Mouse (Mus musculus): Measurements from ENCODE around the gene Ankrd66. TPM values are rescaled to one million over a fixed set of nuclear protein-coding genes. Genes with fewer than 3 reads are reported as not detected.

The Ankrd66 gene
- polyA plus RNA-seq, 1 experiment from 2014 or later, result 0.94 TPM

GRCm38 (mm10) chr17:43488439-43489151 lies 54.8 kb downstream of the Ankrd66 start:
- 82% methylated on average over 2 of the region's 2 CpGs for WGBS
- no peak overlapping the region for H3K4me3 ChIP-seq (ENCODE audit: low read length)
- H3K27me3 ChIP-seq (ENCODE audit: control insufficient read depth, insufficient read depth, low read depth, low read length), result no peaks in the 10 kb centered on the region
- no peak overlapping the region for H3K4me2 ChIP-seq (ENCODE audit: low read depth, low read length)
- H3K9me3 ChIP-seq (ENCODE audit: control insufficient read depth, low read length), result no peaks in the 10 kb centered on the region
- no peak overlapping the region for H3K27ac ChIP-seq (ENCODE audit: low read length)
- ATAC-seq (ENCODE audit: low read depth), result no peak
- no peaks in the 10 kb centered on the region for H3K36me3 ChIP-seq (ENCODE audit: control insufficient read depth, insufficient read depth, low read length)
- no peaks in the 10 kb centered on the region for H3K4me1 ChIP-seq (replicated peaks; ENCODE audit: control insufficient read depth, insufficient read depth, low read length)
- no peak overlapping the region for H3K9ac ChIP-seq (ENCODE audit: low read length)

GRCm38 (mm10) chr17:43485982-43486381 lies 57.5 kb downstream of the Ankrd66 start:
- 86% methylated on average over 3 of the region's 3 CpGs for WGBS
- H3K4me1 ChIP-seq (replicated peaks; ENCODE audit: control insufficient read depth, insufficient read depth, low read length), result no peaks in the 10 kb centered on the region
- no peak overlapping the region for H3K4me3 ChIP-seq (ENCODE audit: low read length)
- no peaks in the 10 kb centered on the region for H3K9me3 ChIP-seq (ENCODE audit: control insufficient read depth, low read length)
- H3K27me3 ChIP-seq (ENCODE audit: control insufficient read depth, insufficient read depth, low read depth, low read length), result no peaks in the 10 kb centered on the region
- H3K4me2 ChIP-seq (ENCODE audit: low read depth, low read length), result no peak overlapping the region
- H3K27ac ChIP-seq (ENCODE audit: low read length), result no peak overlapping the region
- H3K36me3 ChIP-seq (ENCODE audit: control insufficient read depth, insufficient read depth, low read length), result no peaks in the 10 kb centered on the region
- ATAC-seq (ENCODE audit: low read depth), result no peak
- H3K9ac ChIP-seq (ENCODE audit: low read length), result no peak overlapping the region

Other genes starting within 250 kb of the Ankrd66 start
- 34.5 and 34.9 TPM in 2 replicates for gene Adgrf5, start 183.2 kb downstream of the Ankrd66 start, polyA plus RNA-seq (2015; fragmentation: Nextera tagmentation; extraction: Ambion mirVana)
- 0.23 TPM in 1 of 2 replicates, not detected in the other for gene Mep1a, start 40.8 kb downstream of the Ankrd66 start, polyA plus RNA-seq (2015; fragmentation: Nextera tagmentation; extraction: Ambion mirVana)
- 10.9 and 11.3 TPM in 2 replicates for gene Pla2g7, start 24.5 kb upstream of the Ankrd66 start, polyA plus RNA-seq (2015; fragmentation: Nextera tagmentation; extraction: Ambion mirVana)
- gene Tdrd6, start 86.7 kb upstream of the Ankrd66 start, polyA plus RNA-seq (2015; fragmentation: Nextera tagmentation; extraction: Ambion mirVana), result not detected in 2 replicates
- gene Slc25a27, start 123.6 kb upstream of the Ankrd66 start, polyA plus RNA-seq (2015; fragmentation: Nextera tagmentation; extraction: Ambion mirVana), result 19.0 and 23.9 TPM in 2 replicates
- gene Cyp39a1, start 123.8 kb upstream of the Ankrd66 start, polyA plus RNA-seq (2015; fragmentation: Nextera tagmentation; extraction: Ambion mirVana), result 45.0 and 48.9 TPM in 2 replicates